Mouse (Mus musculus) megakaryocyte, adult 5-6 weeks (primary cell): ENCODE measurements around the gene Tspan5. TPM values are rescaled to one million over a fixed set of nuclear protein-coding genes. Genes with fewer than 3 reads are reported as not detected.
A peak's percentile ranks its signal among the peaks of the same experiment; 100 is the strongest.

ENCODE experiments used
- ATAC-seq: 2 replicates; pipeline ENCODE4 v1.8.0; 2016; ENCODE audit warnings: mild to moderate bottlenecking, inconsistent platforms; ENCODE audit not compliant: poor library complexity, severe bottlenecking
- total RNA-seq, 2 experiments: library from RNA; stranded (forward) in 1 of 2; stranded (reverse) in 1 of 2; fragments of 153-499, 151-499 nt in 1 of 2; fragments of 221-1000, 200-1000 nt in 1 of 2; gene quantifications; 2 replicates each; pipeline versions ENCODE4 v1.2.3 to v1.2.4; 2015 to 2017

Tspan5 gene
- total RNA-seq, 2 experiments from 2014 or later, result 24.4 to 39.0 TPM

- ATAC-seq, result peak; percentile 61
Measured at GRCm38 (mm10) chr3:138743061-138743671, 1.2 kb downstream of the Tspan5 start.

- ATAC-seq, result no peak
Measured at GRCm38 (mm10) chr3:138744030-138744774, 2.2 kb downstream of the Tspan5 start.

GRCm38 (mm10) chr3:138745091-138745490, 3.1 kb downstream of the Tspan5 start:
- ATAC-seq, result no peak

GRCm38 (mm10) chr3:138745596-138745995, 3.6 kb downstream of the Tspan5 start:
- ATAC-seq, result no peak

GRCm38 (mm10) chr3:138746556-138746955, 4.6 kb downstream of the Tspan5 start:
- no peak for ATAC-seq

- no peak for ATAC-seq
Measured at GRCm38 (mm10) chr3:138747035-138747434, 5.0 kb downstream of the Tspan5 start.

GRCm38 (mm10) chr3:138747985-138748384, 6.0 kb downstream of the Tspan5 start:
- ATAC-seq, result no peak

- ATAC-seq, result no peak
Measured at GRCm38 (mm10) chr3:138749645-138750044, 7.7 kb downstream of the Tspan5 start.

GRCm38 (mm10) chr3:138751328-138751727, 9.3 kb downstream of the Tspan5 start:
- no peak for ATAC-seq

- ATAC-seq, result no peak
Measured at GRCm38 (mm10) chr3:138752056-138752455, 10.1 kb downstream of the Tspan5 start.

- peak; percentile 14 for ATAC-seq
Measured at GRCm38 (mm10) chr3:138752769-138753168, 10.8 kb downstream of the Tspan5 start.

- ATAC-seq, result peak; percentile 80
Measured at GRCm38 (mm10) chr3:138753182-138753885, 11.3 kb downstream of the Tspan5 start.

- no peak for ATAC-seq
Measured at GRCm38 (mm10) chr3:138754328-138754727, 12.3 kb downstream of the Tspan5 start.

- ATAC-seq, result peak; percentile 44
Measured at GRCm38 (mm10) chr3:138757283-138757682, 15.3 kb downstream of the Tspan5 start.

- ATAC-seq, result no peak
Measured at GRCm38 (mm10) chr3:138759968-138760684, 18.1 kb downstream of the Tspan5 start.

- ATAC-seq, result no peak
Measured at GRCm38 (mm10) chr3:138760685-138761119, 18.7 kb downstream of the Tspan5 start.

GRCm38 (mm10) chr3:138761531-138761930, 19.5 kb downstream of the Tspan5 start:
- no peak for ATAC-seq

GRCm38 (mm10) chr3:138763941-138764340, 21.9 kb downstream of the Tspan5 start:
- ATAC-seq, result peak; percentile 17; the same call in 1 of the 2 replicates

- no peak for ATAC-seq
Measured at GRCm38 (mm10) chr3:138764782-138765181, 22.8 kb downstream of the Tspan5 start.

GRCm38 (mm10) chr3:138767034-138767433, 25.0 kb downstream of the Tspan5 start:
- no peak for ATAC-seq

GRCm38 (mm10) chr3:138768541-138769093, 26.6 kb downstream of the Tspan5 start:
- ATAC-seq, result no peak
